Mouse (Mus musculus): ENCODE measurements around the gene Pappa2. TPM values are rescaled to one million over a fixed set of nuclear protein-coding genes. Genes with fewer than 3 reads are reported as not detected.

The Pappa2 gene
- polyA plus RNA-seq, 1 experiment = 0.28 TPM

GRCm38 (mm10) chr1:158910661-158911060 is 69.6 kb downstream of the Pappa2 start:
- no peaks in the 10 kb centered on the region for H3K27me3 ChIP-seq (ENCODE audit: control insufficient read depth, insufficient read depth, low read length)
- no peaks in the 10 kb centered on the region for H3K4me1 ChIP-seq (ENCODE audit: control insufficient read depth, insufficient read depth, low read length)
- no peak overlapping the region for H3K4me3 ChIP-seq (ENCODE audit: control insufficient read depth, low read depth, low read length)
- TF ChIP-seq POLR2A (IDR thresholded peaks at IDR 0.05; ENCODE audit: control insufficient read depth, low read depth, low read length) (no peak), CTCF (IDR thresholded peaks at IDR 0.05; ENCODE audit: control insufficient read depth, insufficient read depth, insufficient replicate concordance, low read depth, low read length) (no peak)
- no peak overlapping the region for H3K27ac ChIP-seq (ENCODE audit: control insufficient read depth, insufficient read depth, low read depth, low read length)
- no peaks in the 10 kb centered on the region for H3K36me3 ChIP-seq (ENCODE audit: control insufficient read depth, insufficient read depth, low read length)

GRCm38 (mm10) chr1:158897339-158897738 is 83.0 kb downstream of the Pappa2 start:
- Histone ChIP-seq H3K36me3 (ENCODE audit: control insufficient read depth, insufficient read depth, low read length) (no peaks in the 10 kb centered on the region), H3K27ac (ENCODE audit: control insufficient read depth, insufficient read depth, low read depth, low read length) (no peak overlapping the region), H3K4me3 (ENCODE audit: control insufficient read depth, low read depth, low read length) (no peak overlapping the region), H3K4me1 (ENCODE audit: control insufficient read depth, insufficient read depth, low read length) (no peaks in the 10 kb centered on the region), H3K27me3 (ENCODE audit: control insufficient read depth, insufficient read depth, low read length) (no peaks in the 10 kb centered on the region)
- TF ChIP-seq POLR2A (IDR thresholded peaks at IDR 0.05; ENCODE audit: control insufficient read depth, low read depth, low read length) = no peak
- no peak for TF ChIP-seq CTCF (IDR thresholded peaks at IDR 0.05; ENCODE audit: control insufficient read depth, insufficient read depth, insufficient replicate concordance, low read depth, low read length)

GRCm38 (mm10) chr1:158894441-158894840 is 85.8 kb downstream of the Pappa2 start:
- Histone ChIP-seq H3K27me3 (ENCODE audit: control insufficient read depth, insufficient read depth, low read length) (no peaks in the 10 kb centered on the region), H3K27ac (ENCODE audit: control insufficient read depth, insufficient read depth, low read depth, low read length) (no peak overlapping the region), H3K4me1 (ENCODE audit: control insufficient read depth, insufficient read depth, low read length) (no peaks in the 10 kb centered on the region), H3K36me3 (ENCODE audit: control insufficient read depth, insufficient read depth, low read length) (no peaks in the 10 kb centered on the region), H3K4me3 (ENCODE audit: control insufficient read depth, low read depth, low read length) (no peak overlapping the region)
- TF ChIP-seq CTCF (IDR thresholded peaks at IDR 0.05; ENCODE audit: control insufficient read depth, insufficient read depth, insufficient replicate concordance, low read depth, low read length) (no peak), POLR2A (IDR thresholded peaks at IDR 0.05; ENCODE audit: control insufficient read depth, low read depth, low read length) (no peak)

- Histone ChIP-seq H3K27me3 (ENCODE audit: control insufficient read depth, insufficient read depth, low read length) (no peaks in the 10 kb centered on the region), H3K27ac (ENCODE audit: control insufficient read depth, insufficient read depth, low read depth, low read length) (no peak overlapping the region), H3K4me1 (ENCODE audit: control insufficient read depth, insufficient read depth, low read length) (no peaks in the 10 kb centered on the region), H3K36me3 (ENCODE audit: control insufficient read depth, insufficient read depth, low read length) (no peaks in the 10 kb centered on the region), H3K4me3 (ENCODE audit: control insufficient read depth, low read depth, low read length) (no peak overlapping the region)
- TF ChIP-seq POLR2A (IDR thresholded peaks at IDR 0.05; ENCODE audit: control insufficient read depth, low read depth, low read length) = no peak
Observed at GRCm38 (mm10) chr1:158875487-158875886, 104.8 kb downstream of the Pappa2 start.

GRCm38 (mm10) chr1:158874552-158875077 is 105.7 kb downstream of the Pappa2 start:
- H3K27ac ChIP-seq (ENCODE audit: control insufficient read depth, insufficient read depth, low read depth, low read length) = no peak overlapping the region
- TF ChIP-seq CTCF (IDR thresholded peaks at IDR 0.05; ENCODE audit: control insufficient read depth, insufficient read depth, insufficient replicate concordance, low read depth, low read length) (no peak), POLR2A (IDR thresholded peaks at IDR 0.05; ENCODE audit: control insufficient read depth, low read depth, low read length) (no peak)
- no peaks in the 10 kb centered on the region for H3K36me3 ChIP-seq (ENCODE audit: control insufficient read depth, insufficient read depth, low read length)
- H3K27me3 ChIP-seq (ENCODE audit: control insufficient read depth, insufficient read depth, low read length) = no peaks in the 10 kb centered on the region
- no peak overlapping the region for H3K4me3 ChIP-seq (ENCODE audit: control insufficient read depth, low read depth, low read length)
- H3K4me1 ChIP-seq (ENCODE audit: control insufficient read depth, insufficient read depth, low read length) = no peaks in the 10 kb centered on the region

- Histone ChIP-seq H3K4me1 (ENCODE audit: control insufficient read depth, insufficient read depth, low read length) (no peaks in the 10 kb centered on the region), H3K4me3 (ENCODE audit: control insufficient read depth, low read depth, low read length) (no peak overlapping the region), H3K36me3 (ENCODE audit: control insufficient read depth, insufficient read depth, low read length) (no peaks in the 10 kb centered on the region), H3K27me3 (ENCODE audit: control insufficient read depth, insufficient read depth, low read length) (no peaks in the 10 kb centered on the region), H3K27ac (ENCODE audit: control insufficient read depth, insufficient read depth, low read depth, low read length) (no peak overlapping the region)
- TF ChIP-seq CTCF (IDR thresholded peaks at IDR 0.05; ENCODE audit: control insufficient read depth, insufficient read depth, insufficient replicate concordance, low read depth, low read length) (no peak), POLR2A (IDR thresholded peaks at IDR 0.05; ENCODE audit: control insufficient read depth, low read depth, low read length) (no peak)
Observed at GRCm38 (mm10) chr1:158873631-158874030, 106.7 kb downstream of the Pappa2 start.

- Histone ChIP-seq H3K4me3 (ENCODE audit: control insufficient read depth, low read depth, low read length) (no peak overlapping the region), H3K36me3 (ENCODE audit: control insufficient read depth, insufficient read depth, low read length) (no peaks in the 10 kb centered on the region), H3K4me1 (ENCODE audit: control insufficient read depth, insufficient read depth, low read length) (no peaks in the 10 kb centered on the region), H3K27ac (ENCODE audit: control insufficient read depth, insufficient read depth, low read depth, low read length) (no peak overlapping the region), H3K27me3 (ENCODE audit: control insufficient read depth, insufficient read depth, low read length) (no peaks in the 10 kb centered on the region)
- no peak for TF ChIP-seq POLR2A (IDR thresholded peaks at IDR 0.05; ENCODE audit: control insufficient read depth, low read depth, low read length)
- no peak for TF ChIP-seq CTCF (IDR thresholded peaks at IDR 0.05; ENCODE audit: control insufficient read depth, insufficient read depth, insufficient replicate concordance, low read depth, low read length)
Observed at GRCm38 (mm10) chr1:158871401-158871800, 108.9 kb downstream of the Pappa2 start.

- no peak overlapping the region for H3K27ac ChIP-seq (ENCODE audit: control insufficient read depth, insufficient read depth, low read depth, low read length)
Observed at GRCm38 (mm10) chr1:158860190-158860589, 120.1 kb downstream of the Pappa2 start.

More at GRCm38 (mm10) chr1:158860190-158860589, 120.1 kb downstream of the Pappa2 start:
- Histone ChIP-seq H3K4me3 (ENCODE audit: control insufficient read depth, low read depth, low read length) (no peak overlapping the region), H3K27me3 (ENCODE audit: control insufficient read depth, insufficient read depth, low read length) (no peaks in the 10 kb centered on the region), H3K4me1 (ENCODE audit: control insufficient read depth, insufficient read depth, low read length) (no peaks in the 10 kb centered on the region), H3K36me3 (ENCODE audit: control insufficient read depth, insufficient read depth, low read length) (no peaks in the 10 kb centered on the region)
- TF ChIP-seq CTCF (IDR thresholded peaks at IDR 0.05; ENCODE audit: control insufficient read depth, insufficient read depth, insufficient replicate concordance, low read depth, low read length) (no peak), POLR2A (IDR thresholded peaks at IDR 0.05; ENCODE audit: control insufficient read depth, low read depth, low read length) (no peak)

All from testis, adult 2 months (tissue).